Mouse (Mus musculus) spleen, postnatal 14 days (tissue): ENCODE data around the gene Aadac.

Experiments
- DNase-seq, 2 experiments: peaks; one replicate each; pipeline ENCODE4 v3.0.0; 2021 to 2022; ENCODE audit warnings: low spot score in 2 of 2

The Aadac gene

GRCm38 (mm10) chr3:60025417-60025816 is at the start of gene Aadac:
Aadac (plus strand) TSS chr3:60025717.
- no peak for DNase-seq

- no peak for DNase-seq
Observed at GRCm38 (mm10) chr3:60003622-60004021, 21.9 kb upstream of the Aadac start.

GRCm38 (mm10) chr3:60006443-60006842 is 19.1 kb upstream of the Aadac start, which contains the start of gene Aadacl2:
Aadacl2 (plus strand) TSS chr3:60006743.
- DNase-seq: no peak

- DNase-seq: no peak
Observed at GRCm38 (mm10) chr3:60031511-60031910, 6.0 kb downstream of the Aadac start.

GRCm38 (mm10) chr3:60046221-60046913 is 20.9 kb downstream of the Aadac start:
- no peak for DNase-seq

GRCm38 (mm10) chr3:60053231-60053927 is 27.9 kb downstream of the Aadac start:
- no peak for DNase-seq

- DNase-seq: no peak
Observed at GRCm38 (mm10) chr3:60053931-60054330, 28.4 kb downstream of the Aadac start.

GRCm38 (mm10) chr3:60056451-60056850 is 30.9 kb downstream of the Aadac start:
- no peak for DNase-seq

GRCm38 (mm10) chr3:60057070-60057808 is 31.7 kb downstream of the Aadac start:
- no peak for DNase-seq

GRCm38 (mm10) chr3:60057809-60058082 is 32.2 kb downstream of the Aadac start:
- DNase-seq: no peak

GRCm38 (mm10) chr3:60078883-60079415 is 53.4 kb downstream of the Aadac start:
- no peak for DNase-seq

- peak; percentile 9 to 11 for DNase-seq
Observed at GRCm38 (mm10) chr3:60080572-60080971, 55.1 kb downstream of the Aadac start.

GRCm38 (mm10) chr3:60081648-60082047 is 56.1 kb downstream of the Aadac start, which contains the start of gene Sucnr1:
Sucnr1 (plus strand) TSS chr3:60081869.
- no peak for DNase-seq

GRCm38 (mm10) chr3:60082746-60083145 is 57.2 kb downstream of the Aadac start:
- DNase-seq: no peak

- DNase-seq: no peak
Observed at GRCm38 (mm10) chr3:60085729-60086128, 60.2 kb downstream of the Aadac start.
